Mouse (Mus musculus): ENCODE measurements around the gene Stt3b.

DNA sequence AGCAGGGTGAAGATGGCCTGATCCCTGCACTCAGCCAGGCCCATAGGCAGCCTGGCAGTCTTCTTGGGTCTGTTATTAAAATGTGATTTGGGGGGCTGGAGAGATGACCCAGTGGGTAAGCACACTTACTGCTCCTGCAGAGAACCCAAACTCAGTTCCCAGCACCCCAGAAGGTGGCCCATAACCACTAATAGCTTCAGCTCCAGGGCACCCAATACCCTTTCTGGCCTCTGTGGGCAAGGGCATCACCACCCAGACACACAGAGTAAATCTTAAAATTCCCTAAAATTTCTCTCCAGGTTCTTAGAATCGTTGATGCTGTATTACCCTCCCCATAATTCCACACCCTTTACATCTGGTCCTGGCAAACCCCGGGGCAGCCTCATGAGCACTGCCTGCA is 75.7 kb downstream of the Stt3b start:
- no peak for TF ChIP-seq POLR2A (IDR thresholded peaks at IDR 0.05; ENCODE audit: control insufficient read depth, low read depth, low read length)
- no peak for TF ChIP-seq CTCF (IDR thresholded peaks at IDR 0.05; ENCODE audit: control insufficient read depth, insufficient read depth, insufficient replicate concordance, low read depth, low read length)
